Mouse (Mus musculus) mature B cell (primary cell): ENCODE measurements around the gene Mt4.

ENCODE experiments used
- in situ Hi-C: fragments of 300-500 bp; cut with MboI; formaldehyde crosslinking; loops from 2 replicates; pipeline ENCODE4 v1.14.3; 2019

Gene Mt4

GRCm38 (mm10) chr8:94136933-94137332 is at the start of gene Mt4:
TSS of gene Mt4 (plus strand) at chr8:94137197.
- in situ Hi-C loops, result no loop called here

- in situ Hi-C loops, result no loop called here
These were observed 49.0 kb upstream of the Mt4 start for GRCm38 (mm10) chr8:94087964-94088363.

GRCm38 (mm10) chr8:94089715-94090114 is 47.3 kb upstream of the Mt4 start:
- in situ Hi-C loops, result no loop called here

GRCm38 (mm10) chr8:94092848-94093247 is 44.1 kb upstream of the Mt4 start:
- in situ Hi-C loops, result no loop called here

GRCm38 (mm10) chr8:94094281-94094680 is 42.7 kb upstream of the Mt4 start:
- in situ Hi-C loops, result no loop called here

- in situ Hi-C loops, result no loop called here
These were observed 38.7 kb upstream of the Mt4 start, which contains the start of gene Bbs2 for GRCm38 (mm10) chr8:94098081-94098974. TSS of gene Bbs2 (minus strand) at chr8:94098928.

DNA sequence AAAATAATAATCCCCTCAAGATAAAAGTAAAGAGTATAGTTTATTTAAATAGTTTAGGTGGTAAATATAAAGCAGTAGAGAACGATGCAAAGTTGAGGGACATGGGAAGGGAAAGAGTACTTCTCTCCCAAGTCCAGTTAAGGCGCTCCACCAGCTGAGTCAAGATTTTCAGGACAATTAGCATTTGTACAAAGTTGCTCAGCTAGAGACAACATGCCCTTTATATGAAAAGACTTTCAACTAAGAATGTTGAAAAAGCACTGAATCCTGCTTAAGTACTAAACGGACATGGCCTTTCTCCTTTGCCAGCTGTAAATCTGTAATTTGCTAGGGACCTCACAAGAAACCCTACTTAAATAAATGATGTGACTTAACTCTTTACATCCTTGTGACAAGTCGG is 38.0 kb upstream of the Mt4 start:
- in situ Hi-C loops, result no loop called here

DNA sequence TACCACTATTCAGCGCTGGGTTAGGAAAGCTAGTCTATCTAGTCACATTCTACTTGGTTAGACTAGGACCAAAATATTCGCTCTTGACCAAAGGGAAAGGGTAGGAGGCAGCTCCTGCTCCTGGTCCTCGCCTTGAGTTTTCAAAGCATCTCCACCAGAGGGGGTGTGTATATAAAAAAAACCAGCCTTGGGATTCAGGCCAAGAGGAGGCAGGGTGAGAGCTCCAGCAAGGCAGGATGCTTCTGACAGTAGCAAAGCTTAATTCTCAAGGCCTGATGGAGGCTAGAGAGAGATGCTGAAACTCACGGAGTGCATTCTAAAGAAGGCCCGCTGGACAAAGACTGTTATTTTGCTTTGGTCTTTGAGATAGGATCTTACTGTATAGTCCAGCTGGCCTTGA is 32.9 kb upstream of the Mt4 start:
- in situ Hi-C loops, result no loop called here

- in situ Hi-C loops, result no loop called here
These were observed 29.1 kb upstream of the Mt4 start for GRCm38 (mm10) chr8:94107871-94108270.

- in situ Hi-C loops, result no loop called here
These were observed 27.6 kb upstream of the Mt4 start for GRCm38 (mm10) chr8:94109396-94109795.

DNA sequence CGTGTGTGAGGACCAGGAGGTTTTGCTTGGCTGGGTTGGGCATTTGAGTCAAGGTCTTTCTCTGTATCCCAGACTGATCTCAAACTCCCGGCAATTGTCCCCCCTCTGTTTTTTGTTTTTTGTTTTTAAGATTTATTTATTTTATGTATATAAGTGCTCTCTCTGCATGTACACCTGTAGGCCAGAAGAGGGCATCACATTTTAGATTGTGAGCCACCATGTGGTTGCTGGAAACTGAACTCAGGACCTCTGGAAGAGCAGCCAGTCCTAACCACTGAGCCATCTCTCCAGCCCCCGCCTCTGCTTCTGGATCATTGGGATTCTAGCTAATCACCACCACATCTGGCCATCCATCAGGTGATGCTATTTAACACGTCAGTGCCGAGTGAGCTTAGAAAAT is 27.2 kb upstream of the Mt4 start:
- in situ Hi-C loops, result no loop called here

DNA sequence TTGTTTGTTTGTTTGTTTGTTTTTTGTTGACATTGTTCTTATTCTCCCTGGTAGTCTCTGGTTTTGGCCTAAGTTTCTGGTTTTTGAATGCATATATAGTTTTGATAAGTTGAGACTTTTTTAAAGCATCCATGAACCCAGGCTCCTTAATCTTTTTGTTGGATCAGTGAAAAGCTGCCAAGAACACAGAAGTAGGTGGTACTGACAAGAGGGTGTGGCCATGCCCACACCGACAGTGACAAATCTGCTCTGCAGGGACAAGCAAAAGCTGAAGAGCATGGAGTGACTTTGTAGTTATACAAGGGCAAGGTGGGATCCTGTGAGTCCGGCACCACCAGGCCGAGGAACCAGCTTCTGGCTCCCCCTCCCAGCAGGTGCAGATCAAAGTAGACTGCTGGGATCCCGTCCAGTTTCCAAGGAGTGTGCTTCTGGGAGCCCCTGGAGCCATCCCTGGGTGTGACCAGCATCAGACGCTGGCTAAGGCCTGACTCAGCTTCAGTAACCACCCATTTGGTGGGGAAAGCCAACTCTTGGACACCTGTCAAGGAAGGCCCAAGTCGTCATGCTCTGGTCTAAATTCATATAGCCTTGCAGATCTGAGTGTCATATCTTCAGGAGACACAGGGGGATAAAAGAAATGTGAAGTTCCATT is 26.3 kb upstream of the Mt4 start:
- in situ Hi-C loops, result no loop called here

DNA sequence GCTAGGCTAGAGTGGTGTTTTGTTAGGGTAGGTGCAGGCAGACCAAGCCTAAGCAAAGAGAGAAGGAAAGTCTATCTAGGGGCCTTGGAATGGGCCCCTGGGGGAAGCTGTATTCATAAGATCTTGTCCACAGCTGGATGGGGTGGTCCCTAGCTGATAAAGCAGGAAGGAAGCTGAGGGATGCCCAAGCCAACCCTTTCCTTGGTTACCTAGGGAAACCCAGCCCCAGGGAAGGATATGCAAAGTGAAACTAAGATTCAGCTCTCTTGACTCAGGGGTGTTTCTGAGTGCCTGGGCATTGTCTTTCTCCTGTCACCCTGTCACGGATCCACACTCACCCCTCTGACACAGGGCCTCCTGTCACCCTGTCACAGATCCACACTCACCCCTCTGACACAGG is 23.6 kb upstream of the Mt4 start:
- in situ Hi-C loops, result no loop called here

DNA sequence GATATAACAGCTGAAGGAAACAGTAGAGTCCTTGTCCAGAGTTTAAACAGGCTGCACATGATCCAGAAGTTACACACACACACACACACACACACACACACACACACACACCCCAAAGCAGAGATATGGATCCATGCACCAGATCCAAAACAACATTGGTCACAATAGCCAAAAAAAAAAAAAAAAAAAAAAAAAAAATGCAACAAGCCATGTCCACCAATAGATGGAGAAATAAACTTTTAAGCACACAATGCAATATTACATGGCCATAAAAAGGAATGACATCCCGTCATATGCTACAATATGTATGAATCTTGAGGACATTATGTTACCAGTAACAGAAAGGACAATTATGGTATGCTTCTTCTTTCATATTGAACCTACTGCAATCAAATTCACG is 23.0 kb upstream of the Mt4 start:
- in situ Hi-C loops, result no loop called here

- in situ Hi-C loops, result no loop called here
These were observed 18.1 kb upstream of the Mt4 start for GRCm38 (mm10) chr8:94118776-94119430.

- in situ Hi-C loops, result no loop called here
These were observed 15.4 kb upstream of the Mt4 start for GRCm38 (mm10) chr8:94121625-94122024.

- in situ Hi-C loops, result no loop called here
These were observed 14.1 kb upstream of the Mt4 start for GRCm38 (mm10) chr8:94122711-94123468.

GRCm38 (mm10) chr8:94127711-94128110 is 9.3 kb upstream of the Mt4 start:
- in situ Hi-C loops, result no loop called here

- in situ Hi-C loops, result no loop called here
These were observed 7.7 kb upstream of the Mt4 start for GRCm38 (mm10) chr8:94129133-94129789.

DNA sequence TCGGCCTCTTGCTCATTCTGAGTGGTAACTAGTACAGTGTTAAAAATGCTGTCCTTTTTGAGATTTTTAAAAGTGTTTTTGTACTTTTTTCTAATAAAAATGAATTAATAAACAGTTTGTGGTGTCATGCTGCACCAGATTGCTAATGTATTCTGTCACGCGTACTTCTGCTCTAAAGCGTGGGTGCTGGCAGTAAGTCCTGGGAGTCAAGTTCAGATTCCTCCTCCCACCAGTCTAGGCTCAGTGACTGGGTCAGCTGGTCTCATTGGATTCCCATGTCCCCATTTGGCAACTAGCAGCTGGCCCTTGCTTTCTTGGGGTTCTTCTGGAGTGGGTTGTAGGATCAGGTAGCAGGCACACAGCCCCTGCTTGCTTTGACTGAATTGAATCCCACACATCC is 6.9 kb upstream of the Mt4 start:
- in situ Hi-C loops, result no loop called here

- in situ Hi-C loops, result no loop called here
These were observed 4.9 kb upstream of the Mt4 start for GRCm38 (mm10) chr8:94132096-94132495.
